Mouse (Mus musculus) liver, embryonic 15.5 days (tissue): ENCODE data around the gene Rbm20. TPM values are rescaled to one million over a fixed set of nuclear protein-coding genes. Genes with fewer than 3 reads are reported as not detected.

Experiments used
- ATAC-seq: fragments of 200-750 bp; cut with Nextera tagmentation; 2 replicates; pipeline ENCODE4 v1.8.0; 2017; ENCODE audit warnings: moderate number of reproducible peaks, mild to moderate bottlenecking, moderate library complexity; ENCODE audit not compliant: insufficient read depth
- H3K27ac ChIP-seq: fragments of 300-500 bp; sonication (generic); replicated peaks from 2 replicates; pipeline ENCODE4 v1.5.1; 2015; ENCODE audit warnings: mild to moderate bottlenecking, inconsistent platforms
- H3K27me3 ChIP-seq: fragments of 300-500 bp; sonication (generic); 2 replicates; pipeline ENCODE4 v1.6.1; 2015; ENCODE audit warnings: mild to moderate bottlenecking, inconsistent platforms
- H3K36me3 ChIP-seq: fragments of 300-500 bp; sonication (generic); replicated peaks from 2 replicates; pipeline ENCODE4 v1.6.1; 2015; ENCODE audit warnings: moderate library complexity, mild to moderate bottlenecking, inconsistent platforms
- H3K4me1 ChIP-seq: fragments of 300-500 bp; sonication (generic); replicated peaks from 2 replicates; pipeline ENCODE4 v1.6.1; 2015; ENCODE audit warnings: inconsistent platforms
- H3K4me2 ChIP-seq: fragments of 300-500 bp; sonication (generic); 2 replicates; pipeline ENCODE4 v1.6.1; 2015; ENCODE audit warnings: moderate library complexity, mild to moderate bottlenecking, inconsistent platforms
- H3K4me3 ChIP-seq: fragments of 300-500 bp; sonication (generic); replicated peaks from 2 replicates; pipeline ENCODE4 v1.5.1; 2015; ENCODE audit warnings: mild to moderate bottlenecking, inconsistent platforms
- H3K9ac ChIP-seq: fragments of 300-500 bp; sonication (generic); 2 replicates; pipeline ENCODE4 v1.6.1; 2015; ENCODE audit warnings: moderate library complexity, mild to moderate bottlenecking, inconsistent platforms
- H3K9me3 ChIP-seq: fragments of 300-500 bp; sonication (generic); replicated peaks from 2 replicates; pipeline ENCODE4 v1.6.1; 2016; ENCODE audit warnings: inconsistent platforms
- WGBS: fragments of 180-500 bp; shearing (Covaris S2); methylation state at CpG from one replicate; pipeline ENCODE4 v1.1.7; 2015; ENCODE audit warnings: mixed read lengths; ENCODE audit not compliant: insufficient replicate concordance; 5-methylcytosine and 5-hydroxymethylcytosine counted together
- polyA plus RNA-seq: library from polyadenylated mRNA; unstranded; fragments of >200 nt; fragmentation: Nextera tagmentation; extraction: Ambion mirVana; gene quantifications from 2 replicates; pipeline ENCODE4 v1.2.1, GENCODE M21; 2015

Gene Rbm20
- polyA plus RNA-seq, 1 experiment from 2014 or later, result 0.15 TPM

DNA sequence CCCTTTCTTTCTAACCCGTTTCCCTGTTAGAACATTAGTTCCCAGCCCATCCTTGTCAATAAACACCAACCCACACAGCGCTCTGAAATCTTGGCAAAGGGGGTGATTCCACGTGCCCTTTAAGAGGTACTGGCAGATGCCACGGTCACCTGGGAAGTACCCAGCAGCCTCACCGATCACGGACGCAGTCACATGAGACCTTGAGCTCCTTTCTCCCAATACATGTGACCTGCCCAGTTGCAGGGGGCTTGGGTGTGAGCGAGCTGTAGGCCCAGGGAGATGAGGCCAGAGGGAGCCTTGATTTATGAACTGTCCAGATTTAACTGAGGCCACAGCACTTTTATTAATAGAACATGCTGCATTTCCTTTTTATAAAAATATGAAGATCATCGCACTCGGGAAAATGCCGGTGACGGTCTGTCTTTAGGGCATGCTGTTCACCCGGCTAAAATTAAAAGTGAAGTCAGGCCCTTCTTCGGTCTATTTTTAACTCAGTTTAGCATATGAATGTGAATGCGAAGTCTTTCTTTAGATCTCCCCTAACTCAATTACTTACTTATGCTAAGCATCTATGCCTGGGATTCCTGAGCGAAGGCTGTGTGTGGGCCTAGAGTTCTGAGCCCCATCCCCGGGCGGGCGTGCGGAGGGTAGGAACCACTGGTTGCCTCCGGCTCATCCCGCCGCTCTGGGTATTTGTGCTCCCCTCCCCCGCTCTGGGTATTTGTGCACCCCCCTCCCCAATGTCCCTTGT, 20.4 kb downstream of the Rbm20 start:
- H3K4me1 ChIP-seq, result no peaks in the 10 kb centered on the region
- H3K9me3 ChIP-seq, result no peaks in the 10 kb centered on the region
- no peaks in the 10 kb centered on the region for H3K36me3 ChIP-seq
- no peak overlapping the region for H3K27ac ChIP-seq
- H3K4me2 ChIP-seq, result no peak overlapping the region
- no peak for ATAC-seq
- WGBS, result 69% methylated on average over 24 of the region's 24 CpGs
- no peak overlapping the region for H3K4me3 ChIP-seq
- H3K27me3 ChIP-seq, result no peaks in the 10 kb centered on the region
- no peak overlapping the region for H3K9ac ChIP-seq

DNA sequence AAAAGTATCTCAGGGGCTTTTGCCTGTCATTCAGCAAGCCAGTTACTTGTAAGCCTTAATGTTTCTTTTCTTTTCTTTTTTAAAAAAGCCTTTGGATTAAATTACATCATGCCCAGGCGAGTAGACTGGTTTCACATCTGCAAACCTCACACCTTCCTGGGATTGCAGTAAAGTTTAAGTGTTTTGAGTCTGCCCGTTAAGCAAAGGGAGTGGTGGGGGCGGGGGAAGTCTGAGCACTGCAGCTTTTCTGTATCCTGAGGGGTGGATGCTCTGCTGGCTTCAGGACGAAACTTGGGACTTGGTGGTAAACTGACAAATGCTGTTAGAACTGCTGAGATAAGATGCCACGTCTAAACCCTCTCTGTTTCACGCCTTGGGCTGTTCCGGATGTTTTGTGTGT, 22.6 kb downstream of the Rbm20 start:
- H3K36me3 ChIP-seq, result no peaks in the 10 kb centered on the region
- no peak overlapping the region for H3K4me2 ChIP-seq
- H3K4me3 ChIP-seq, result no peak overlapping the region
- H3K4me1 ChIP-seq, result no peaks in the 10 kb centered on the region
- no peaks in the 10 kb centered on the region for H3K9me3 ChIP-seq
- H3K9ac ChIP-seq, result no peak overlapping the region
- WGBS, result 23% methylated on average over 7 of the region's 7 CpGs
- no peak for ATAC-seq
- no peak overlapping the region for H3K27ac ChIP-seq
- H3K27me3 ChIP-seq, result no peaks in the 10 kb centered on the region

DNA sequence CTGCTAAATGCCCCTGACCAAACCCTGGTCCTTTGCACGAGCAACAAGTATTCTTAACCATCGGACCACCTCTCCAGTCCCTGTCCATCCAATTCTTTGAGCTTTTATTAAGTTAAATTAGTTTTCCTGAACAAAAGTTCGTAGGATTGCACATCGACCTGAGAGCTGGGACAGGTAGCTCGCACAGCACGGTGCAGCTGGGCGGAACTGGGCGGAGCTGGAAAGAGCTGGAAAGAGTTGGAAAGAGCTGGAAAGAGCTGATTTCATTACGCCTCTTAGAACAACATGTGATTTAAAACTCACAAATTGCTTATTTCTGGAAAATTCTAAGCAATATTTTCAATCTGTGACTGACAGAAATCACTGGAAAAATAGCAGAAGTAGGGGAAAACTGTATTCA, 24.3 kb downstream of the Rbm20 start:
- Histone ChIP-seq H3K27ac (no peak overlapping the region), H3K36me3 (no peaks in the 10 kb centered on the region), H3K4me1 (no peaks in the 10 kb centered on the region; the same call in 1 of the 2 replicates), H3K9ac (no peak overlapping the region), H3K9me3 (no peaks in the 10 kb centered on the region), H3K4me2 (no peak overlapping the region), H3K4me3 (no peak overlapping the region), H3K27me3 (no peaks in the 10 kb centered on the region)
- ATAC-seq, result no peak
- WGBS, result 71% methylated on average over 9 of the region's 9 CpGs

- 4% methylated on average over 29 of the region's 29 CpGs for WGBS
- Histone ChIP-seq H3K4me3 (peak overlapping the region; percentile 18; the same call in 1 of the 2 replicates), H3K27me3 (no peaks in the 10 kb centered on the region), H3K9ac (no peak overlapping the region), H3K9me3 (no peaks in the 10 kb centered on the region), H3K4me2 (peak overlapping the region; percentile 63), H3K36me3 (no peaks in the 10 kb centered on the region), H3K4me1 (no peaks in the 10 kb centered on the region; the same call in 1 of the 2 replicates), H3K27ac (no peak overlapping the region)
- ATAC-seq, result no peak
Observed at GRCm38 (mm10) chr19:53704895-53705823, 28.1 kb downstream of the Rbm20 start.

- H3K9ac ChIP-seq, result no peak overlapping the region
- WGBS, result 68% methylated on average over 11 of the region's 11 CpGs
Observed at GRCm38 (mm10) chr19:53708401-53708800, 31.3 kb downstream of the Rbm20 start.

GRCm38 (mm10) chr19:53710861-53711260, 33.8 kb downstream of the Rbm20 start:
- no peaks in the 10 kb centered on the region for H3K9me3 ChIP-seq

More at GRCm38 (mm10) chr19:53708401-53708800, 31.3 kb downstream of the Rbm20 start:
- no peaks in the 10 kb centered on the region for H3K9me3 ChIP-seq
- no peak overlapping the region for H3K4me2 ChIP-seq
- H3K4me1 ChIP-seq, result no peaks in the 10 kb centered on the region; the same call in 1 of the 2 replicates
- no peaks in the 10 kb centered on the region for H3K36me3 ChIP-seq
- H3K4me3 ChIP-seq, result no peak overlapping the region
- no peak overlapping the region for H3K27ac ChIP-seq
- ATAC-seq, result no peak
- 0 out of 2 replicates have a peak, but pooled peaks cover 5% of the 10 kb centered on the region for H3K27me3 ChIP-seq

GRCm38 (mm10) chr19:53711261-53711890, 34.3 kb downstream of the Rbm20 start:
- Histone ChIP-seq H3K9ac (no peak overlapping the region), H3K36me3 (no peaks in the 10 kb centered on the region), H3K27me3 (0 out of 2 replicates have a peak, but pooled peaks cover 5% of the 10 kb centered on the region), H3K4me1 (no peaks in the 10 kb centered on the region), H3K4me2 (no peak overlapping the region), H3K27ac (no peak overlapping the region), H3K9me3 (no peaks in the 10 kb centered on the region), H3K4me3 (no peak overlapping the region)
- 15% methylated on average over 8 of the region's 8 CpGs for WGBS
- ATAC-seq, result no peak

More at GRCm38 (mm10) chr19:53710861-53711260, 33.8 kb downstream of the Rbm20 start:
- WGBS, result 27% methylated on average over 4 of the region's 4 CpGs
- Histone ChIP-seq H3K27me3 (0 out of 2 replicates have a peak, but pooled peaks cover 5% of the 10 kb centered on the region), H3K9ac (no peak overlapping the region), H3K27ac (no peak overlapping the region), H3K4me2 (no peak overlapping the region), H3K36me3 (no peaks in the 10 kb centered on the region), H3K4me3 (no peak overlapping the region), H3K4me1 (no peaks in the 10 kb centered on the region)
- no peak for ATAC-seq

- H3K27me3 ChIP-seq, result 0 out of 2 replicates have a peak, but pooled peaks cover 5% of the 10 kb centered on the region
- H3K4me3 ChIP-seq, result no peak overlapping the region
- no peaks in the 10 kb centered on the region for H3K4me1 ChIP-seq
- no peak overlapping the region for H3K9ac ChIP-seq
- WGBS, result 63% methylated on average over 7 of the region's 7 CpGs
- H3K9me3 ChIP-seq, result no peaks in the 10 kb centered on the region
- no peak overlapping the region for H3K27ac ChIP-seq
- no peaks in the 10 kb centered on the region for H3K36me3 ChIP-seq
- no peak for ATAC-seq
- no peak overlapping the region for H3K4me2 ChIP-seq
Observed at GRCm38 (mm10) chr19:53712297-53713025, 35.4 kb downstream of the Rbm20 start.

- H3K27me3 ChIP-seq, result 0 out of 2 replicates have a peak, but pooled peaks cover 5% of the 10 kb centered on the region
- no peak overlapping the region for H3K27ac ChIP-seq
- no peaks in the 10 kb centered on the region for H3K4me1 ChIP-seq
- H3K4me2 ChIP-seq, result no peak overlapping the region
- H3K4me3 ChIP-seq, result no peak overlapping the region
- H3K9me3 ChIP-seq, result no peaks in the 10 kb centered on the region
- no peak for ATAC-seq
- 29% methylated on average over 6 of the region's 6 CpGs for WGBS
- no peak overlapping the region for H3K9ac ChIP-seq
- no peaks in the 10 kb centered on the region for H3K36me3 ChIP-seq
Observed at GRCm38 (mm10) chr19:53713364-53713763, 36.3 kb downstream of the Rbm20 start.

- Histone ChIP-seq H3K36me3 (no peaks in the 10 kb centered on the region), H3K27me3 (0 out of 2 replicates have a peak, but pooled peaks cover 5% of the 10 kb centered on the region), H3K4me1 (no peaks in the 10 kb centered on the region), H3K4me3 (no peak overlapping the region), H3K4me2 (no peak overlapping the region), H3K9me3 (no peaks in the 10 kb centered on the region), H3K9ac (no peak overlapping the region), H3K27ac (no peak overlapping the region)
- WGBS, result 56% methylated on average over 7 of the region's 7 CpGs
- ATAC-seq, result no peak
Observed at GRCm38 (mm10) chr19:53716469-53716868, 39.4 kb downstream of the Rbm20 start.
